Mouse (Mus musculus): ENCODE measurements around the gene Ces3a.

DNA sequence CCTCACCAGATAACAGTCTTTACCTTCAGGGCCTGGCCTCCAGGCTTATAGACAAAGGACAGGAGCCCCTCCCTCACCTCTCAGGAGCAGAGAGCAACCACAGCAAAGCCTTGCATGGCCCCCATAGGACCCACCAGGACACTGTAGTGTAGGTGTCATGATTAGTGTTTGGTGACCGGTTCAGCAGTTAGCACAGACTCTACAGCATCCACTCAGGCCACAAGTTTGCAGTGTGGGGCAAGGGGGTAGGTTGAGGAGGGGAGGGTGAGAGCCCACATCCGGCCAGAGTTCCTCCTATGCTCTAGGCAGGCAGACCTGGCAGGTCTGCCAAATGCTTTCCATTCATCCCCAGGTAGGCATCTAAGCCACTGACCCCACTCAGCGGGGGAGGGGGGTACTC, 45.6 kb downstream of the Ces3a start:
- TF ChIP-seq CTCF (IDR thresholded peaks at IDR 0.05; ENCODE audit: control insufficient read depth, insufficient read depth, insufficient replicate concordance, low read depth, low read length) (no peak), POLR2A (IDR thresholded peaks at IDR 0.05; ENCODE audit: control insufficient read depth, low read depth, low read length) (no peak)

Data from testis, adult 2 months (tissue).